Mouse (Mus musculus) lung, adult 2 months (tissue): Measurements from ENCODE around the gene Fhad1. TPM values are rescaled to one million over a fixed set of nuclear protein-coding genes. Genes with fewer than 3 reads are reported as not detected.

Experiments
- DNase-seq: peaks from one replicate; pipeline ENCODE4 v3.0.0; 2022
- H3K4me1 ChIP-seq: fragments of 200-500 bp; 2 replicates; pipeline ENCODE4 v1.6.1; 2011; ENCODE audit warnings: low read length; ENCODE audit not compliant: control insufficient read depth, insufficient read depth
- H3K4me3 ChIP-seq: fragments of 200-500 bp; replicated peaks from 2 replicates; pipeline ENCODE3; 2011; ENCODE audit warnings: low read depth, mild to moderate bottlenecking, control low read depth, low read length; ENCODE audit errors: extremely low read depth
- CTCF ChIP-seq: fragments of 200-500 bp; IDR thresholded peaks from 2 replicates; pipeline ENCODE4 v1.5.1; 2011; ENCODE audit warnings: mild to moderate bottlenecking, low read length, control low read depth; ENCODE audit not compliant: insufficient read depth
- POLR2A ChIP-seq: fragments of 200-500 bp; IDR thresholded peaks from 2 replicates; pipeline ENCODE4 v1.6.1; 2011; ENCODE audit warnings: low read depth, mild to moderate bottlenecking, control low read depth, low read length, borderline replicate concordance; ENCODE audit errors: extremely low read depth
- WGBS: fragments of 180-500 bp; shearing (Covaris S2); methylation state at CpG from one replicate; pipeline ENCODE4 v1.1.7; 2018; 5-methylcytosine and 5-hydroxymethylcytosine counted together
- polyA plus RNA-seq: library from polyadenylated mRNA; depleted of rRNA; stranded (reverse); fragments of >200 nt; gene quantifications from 2 replicates; pipeline ENCODE4 v1.2.3, GENCODE M21; 2012

Fhad1 gene
- polyA plus RNA-seq, 1 experiment, result 7.9 TPM

DNA sequence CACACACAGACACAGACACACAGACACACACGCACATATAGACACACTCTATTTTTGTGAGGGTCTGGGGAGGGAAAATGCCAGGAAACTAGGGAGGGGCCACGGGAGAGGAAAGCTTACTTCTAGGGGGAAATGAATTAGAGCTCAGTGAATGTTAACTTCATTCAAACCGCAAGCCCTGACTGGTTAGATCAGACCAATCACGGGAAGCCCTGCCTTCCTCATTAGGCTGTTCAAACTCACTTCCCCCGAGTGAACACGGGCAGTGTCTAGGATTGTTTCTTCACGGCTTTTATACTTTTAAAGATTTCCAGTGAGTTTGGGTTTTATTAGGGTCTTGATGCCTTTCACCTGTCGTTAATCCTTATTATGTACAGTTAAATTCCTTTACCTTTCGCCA, 37.5 kb downstream of the Fhad1 start:
- DNase-seq, result no peak
- TF ChIP-seq POLR2A, result no peak
- TF ChIP-seq CTCF, result no peak
- no peak overlapping the region for H3K4me3 ChIP-seq
- 33% methylated on average over 9 of the region's 9 CpGs for WGBS
- no peaks in the 10 kb centered on the region for H3K4me1 ChIP-seq

DNA sequence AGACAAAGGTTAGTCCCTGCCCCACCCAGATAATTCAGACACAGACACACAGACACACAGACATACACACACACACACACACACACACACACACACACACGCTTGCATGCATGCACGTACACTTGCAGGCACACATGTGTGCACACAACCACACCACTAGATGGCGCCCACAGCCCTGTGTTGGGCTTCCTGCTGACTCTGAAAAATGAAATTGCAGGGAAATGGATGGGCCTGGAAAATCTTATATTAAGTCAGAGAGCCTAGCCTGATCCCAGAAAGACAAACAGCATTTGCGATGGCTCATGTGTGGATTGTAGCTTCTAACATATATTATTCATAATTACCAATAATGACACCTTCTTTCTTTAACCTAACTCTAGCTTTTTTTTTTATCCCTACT, 38.7 kb downstream of the Fhad1 start:
- Histone ChIP-seq H3K4me3 (no peak overlapping the region), H3K4me1 (no peaks in the 10 kb centered on the region)
- WGBS, result 45% methylated on average over 4 of the region's 4 CpGs
- no peak for DNase-seq
- peak; percentile 78 for TF ChIP-seq CTCF
- TF ChIP-seq POLR2A, result no peak

DNA sequence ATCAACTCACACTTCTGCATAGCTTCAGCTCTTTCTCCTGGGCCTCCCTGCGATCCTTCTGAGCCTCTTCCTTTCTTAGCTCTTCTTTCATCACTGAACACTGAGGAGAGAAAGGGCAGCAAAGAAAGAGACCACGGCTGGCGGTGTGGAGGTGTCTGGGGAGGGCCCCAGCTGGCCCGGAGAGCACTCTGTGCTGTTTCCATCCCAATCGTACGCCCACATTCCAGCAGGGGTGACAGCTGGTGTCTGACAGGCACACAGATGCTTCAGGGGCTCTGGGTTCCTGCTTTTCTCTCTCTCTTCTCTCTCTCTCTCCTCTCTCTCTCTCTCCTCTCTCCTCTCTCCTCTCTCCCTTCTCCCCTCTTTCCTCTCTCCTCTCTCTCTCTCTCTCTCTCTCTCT, 50.3 kb downstream of the Fhad1 start:
- TF ChIP-seq CTCF (no peak), POLR2A (no peak)
- 33% methylated on average over 6 of the region's 6 CpGs for WGBS
- Histone ChIP-seq H3K4me1 (peaks cover 2% of the 10 kb centered on the region; the same call in 1 of the 2 replicates), H3K4me3 (no peak overlapping the region)
- no peak for DNase-seq

GRCm38 (mm10) chr4:141963907-141964306, 51.0 kb downstream of the Fhad1 start:
- TF ChIP-seq POLR2A (no peak), CTCF (no peak)
- Histone ChIP-seq H3K4me3 (no peak overlapping the region), H3K4me1 (peaks cover 7% of the 10 kb centered on the region)
- DNase-seq, result no peak
- 69% methylated on average over 3 of the region's 3 CpGs for WGBS

DNA sequence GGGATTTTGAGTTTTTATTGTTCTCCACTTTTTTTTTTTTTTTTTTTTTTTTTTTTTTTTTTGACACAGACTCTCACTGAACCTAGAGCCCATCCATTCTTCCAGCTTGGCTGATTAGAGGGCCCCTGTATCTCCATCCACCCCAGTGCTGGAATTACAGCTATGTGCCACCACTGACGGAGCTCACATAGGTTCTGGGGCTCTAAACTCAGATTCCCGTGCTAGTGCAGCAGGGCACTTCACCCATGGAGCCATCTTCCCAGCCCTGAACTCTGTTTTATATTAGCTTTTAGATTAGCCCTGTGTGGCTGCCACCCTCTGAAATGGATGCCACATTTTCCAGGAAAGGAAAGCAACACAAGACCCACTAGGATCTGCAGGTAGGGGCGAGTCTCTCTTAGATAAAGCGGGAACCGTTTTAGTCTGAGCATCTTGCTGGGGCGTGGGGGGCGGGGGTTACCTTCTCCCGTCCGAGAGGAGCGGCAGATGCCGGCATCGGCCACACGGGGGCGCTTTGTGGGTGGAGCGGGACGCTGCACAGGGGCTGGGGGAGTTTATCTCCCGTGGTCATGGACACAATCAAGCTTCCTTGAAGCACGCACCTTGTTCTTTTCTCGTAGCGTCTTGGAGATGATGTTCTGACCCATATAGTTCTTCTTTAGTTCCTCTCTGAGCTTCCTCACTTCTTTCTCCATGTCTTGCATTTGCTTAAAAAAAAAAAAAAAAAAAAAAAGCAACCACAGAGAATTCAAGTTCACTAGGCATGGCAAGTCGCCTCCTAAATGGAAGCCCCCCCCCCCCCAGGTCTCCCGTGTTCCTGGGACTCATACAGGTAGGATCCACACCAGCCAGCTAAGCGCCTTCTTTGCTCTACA, 51.8 kb downstream of the Fhad1 start:
- peak; percentile 48 for DNase-seq
- Histone ChIP-seq H3K4me1 (peaks cover 13% of the 10 kb centered on the region), H3K4me3 (no peak overlapping the region)
- WGBS, result 15% methylated on average over 23 of the region's 23 CpGs
- TF ChIP-seq CTCF (peak; percentile 31; the same call in 1 of the 2 replicates), POLR2A (no peak)

DNA sequence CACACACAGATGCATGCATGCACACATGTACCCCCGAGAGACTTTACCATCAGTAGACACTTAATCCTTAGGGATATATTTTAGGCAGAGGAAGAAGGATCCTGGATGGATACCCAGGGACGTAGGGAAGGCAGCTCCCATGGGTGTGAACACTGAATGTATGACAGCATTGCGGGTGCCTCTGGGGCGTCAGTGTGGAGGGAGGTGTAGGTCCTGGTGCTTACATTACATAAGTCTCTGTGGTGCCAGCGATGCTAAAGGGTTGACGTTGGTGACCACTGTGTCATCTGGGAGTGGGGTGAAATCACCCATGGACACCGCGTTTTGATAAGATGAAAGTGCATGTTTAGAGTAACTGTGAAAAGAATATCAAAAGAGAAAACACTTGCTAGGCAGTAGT, 54.8 kb downstream of the Fhad1 start:
- WGBS, result 78% methylated on average over 8 of the region's 8 CpGs
- no peak overlapping the region for H3K4me3 ChIP-seq
- no peak for TF ChIP-seq POLR2A
- no peak for TF ChIP-seq CTCF
- H3K4me1 ChIP-seq, result peaks cover 13% of the 10 kb centered on the region
- DNase-seq, result no peak

- 30% methylated on average over 4 of the region's 4 CpGs for WGBS
- peaks cover 13% of the 10 kb centered on the region for H3K4me1 ChIP-seq
- no peak for TF ChIP-seq CTCF
- no peak for TF ChIP-seq POLR2A
- no peak for DNase-seq
- no peak overlapping the region for H3K4me3 ChIP-seq
Observed at GRCm38 (mm10) chr4:141959615-141960014, 55.3 kb downstream of the Fhad1 start.

DNA sequence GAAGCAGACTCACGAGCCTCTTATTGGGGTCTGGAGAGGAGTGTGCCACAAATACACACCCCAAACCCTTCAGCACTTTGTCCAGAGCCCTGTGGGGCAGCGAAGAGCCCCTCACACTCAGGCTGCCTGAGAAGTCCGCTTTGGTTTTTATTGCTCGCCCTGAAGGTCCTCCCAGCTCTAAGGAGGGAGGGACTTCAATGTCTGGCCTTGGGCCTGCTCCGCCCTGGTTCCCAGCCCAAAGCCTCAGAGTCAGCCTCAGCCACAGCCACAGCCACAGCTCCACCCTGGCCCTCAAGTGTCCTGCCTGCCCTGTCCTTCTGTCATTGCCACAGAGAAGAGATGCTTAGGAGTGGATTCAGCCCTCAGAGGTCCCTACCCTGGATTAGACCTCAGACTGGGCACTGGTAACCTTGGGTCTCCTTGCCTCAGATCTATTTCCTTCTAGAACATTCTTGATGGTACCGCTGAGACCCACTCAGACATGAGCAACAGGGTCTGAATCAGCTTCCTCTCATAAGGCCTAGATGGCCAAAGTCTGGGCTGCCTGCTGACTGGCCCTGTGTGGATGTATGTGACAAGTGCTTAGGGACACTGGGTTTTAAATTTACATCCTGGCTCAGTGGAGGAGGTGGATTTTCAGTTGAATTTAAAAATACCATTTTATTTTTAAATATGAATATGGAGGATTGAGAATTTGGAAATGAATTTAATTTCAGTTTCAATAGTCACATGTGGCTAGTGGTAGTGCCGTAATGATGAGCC, 56.1 kb downstream of the Fhad1 start:
- Histone ChIP-seq H3K4me1 (peaks cover 17% of the 10 kb centered on the region), H3K4me3 (no peak overlapping the region)
- no peak for TF ChIP-seq CTCF
- TF ChIP-seq POLR2A, result peak; percentile 53; the same call in 1 of the 2 replicates
- DNase-seq, result peak; percentile 39
- 48% methylated on average over 7 of the region's 7 CpGs for WGBS

DNA sequence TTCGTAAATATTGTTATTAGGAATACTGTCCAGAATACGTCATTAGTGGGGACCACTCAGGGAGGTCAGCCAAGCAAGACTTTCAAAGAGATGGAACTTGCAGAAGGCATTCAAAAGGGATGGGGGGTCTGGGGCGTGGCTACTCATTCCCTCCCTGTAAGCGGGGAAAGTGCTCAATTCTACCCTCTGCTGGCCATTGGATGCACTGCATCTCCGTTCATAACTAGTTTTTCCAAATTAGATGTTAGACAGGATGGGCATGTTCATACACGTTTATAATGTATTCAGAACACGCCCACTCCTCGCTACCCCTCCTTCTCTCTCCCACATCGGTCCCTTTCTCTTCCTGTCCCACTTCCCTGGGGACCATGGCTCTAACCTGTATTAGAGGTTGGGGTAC, 56.7 kb downstream of the Fhad1 start:
- Histone ChIP-seq H3K4me1 (peaks cover 17% of the 10 kb centered on the region), H3K4me3 (no peak overlapping the region)
- 3% methylated on average over 9 of the region's 9 CpGs for WGBS
- TF ChIP-seq CTCF, result peak; percentile 81
- TF ChIP-seq POLR2A, result no peak
- peak; percentile 76 for DNase-seq

GRCm38 (mm10) chr4:141957740-141958139, 57.1 kb downstream of the Fhad1 start:
- 22% methylated on average over 11 of the region's 11 CpGs for WGBS
- DNase-seq, result no peak
- peaks cover 17% of the 10 kb centered on the region for H3K4me1 ChIP-seq
- no peak overlapping the region for H3K4me3 ChIP-seq
- no peak for TF ChIP-seq POLR2A
- no peak for TF ChIP-seq CTCF
